Mouse (Mus musculus) stomach, postnatal 0 days (tissue): Measurements from ENCODE around the gene Camkmt.

ENCODE experiments used
- CTCF ChIP-seq: IDR thresholded peaks from 2 replicates; pipeline ENCODE4 v1.5.1; 2016; ENCODE audit warnings: antibody characterized with exemption, low read depth, mild to moderate bottlenecking, moderate library complexity
- EP300 ChIP-seq: optimal IDR thresholded peaks from 2 replicates; pipeline ENCODE3; 2016; ENCODE audit warnings: antibody characterized with exemption

GRCm38 (mm10) chr17:85248962-85249361 is 158.6 kb downstream of the Camkmt start:
- TF ChIP-seq CTCF, result no peak
- no peak for TF ChIP-seq EP300
